Comparison of ENCODE assay signal across 27 mouse cellular contexts in the genomic region with DNA sequence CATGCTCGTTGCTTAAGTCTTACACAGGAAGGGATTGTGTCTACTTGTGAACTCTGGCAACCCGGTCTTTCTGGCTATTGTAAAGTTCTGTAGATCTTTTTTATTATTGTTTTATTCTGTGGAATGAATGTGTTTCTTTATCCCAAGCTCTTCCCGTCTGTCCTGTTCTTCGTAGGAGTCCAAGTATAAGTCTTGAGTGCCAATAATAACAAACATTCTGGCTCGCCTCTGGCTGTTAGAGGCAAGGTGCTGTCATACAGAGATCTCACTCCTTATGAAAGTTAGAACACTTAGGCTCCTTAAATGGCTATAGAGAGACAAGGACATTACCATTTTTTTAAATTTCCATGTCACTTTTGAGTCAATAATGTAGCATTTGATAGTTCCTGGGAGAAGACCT. TPM values are rescaled to one million over a fixed set of nuclear protein-coding genes. Genes with fewer than 3 reads are reported as not detected.
DNase-seq lines count a peak whose midpoint lies in the region; ATAC-seq and TF ChIP-seq lines count a peak whose summit lies in the region.
"Had no signal": no experiment of that assay in that cellular context is flagged by ENCODE, and none has a peak within 500 bp of the region (broad histone marks: within the 10 kb centered on the region; RNA-seq: fewer than 3 reads in every experiment).

No protein-coding gene starts in this region.

- peak; percentile 41; the same call in 1 of the 2 replicates for ATAC-seq in heart, embryonic 16.5 days (replicated peaks; ENCODE audit: extremely low read depth, insufficient read depth, low FRiP score)
- no peak for ATAC-seq in forebrain, embryonic 13.5 days
- ATAC-seq: activated CD4-positive, CD25-positive, alpha-beta regulatory T cell, adult 4 months; forebrain, embryonic 16.5 days; hindbrain, embryonic 16.5 days; intestine, embryonic 15.5 days had no signal

- 39% methylated on average over 5 of the region's 5 CpGs for WGBS in heart, adult 2 months
- WGBS in heart, embryonic 16.5 days = 51% methylated on average over 5 of the region's 5 CpGs
- WGBS in forebrain, embryonic 13.5 days = 84% methylated on average over 5 of the region's 5 CpGs

- TF ChIP-seq EP300 in heart, adult 2 months (IDR thresholded peaks at IDR 0.05; ENCODE audit: insufficient read depth, low read depth, low read length) = no peak

- H3K27ac ChIP-seq in heart, adult 2 months = no peak overlapping the region
- no peak overlapping the region for H3K27ac ChIP-seq in heart, embryonic 16.5 days (ENCODE audit: low read length)
- no peak overlapping the region for H3K27ac ChIP-seq in forebrain, embryonic 13.5 days
- H3K27ac ChIP-seq: embryonic facial prominence, embryonic 15.5 days; hindbrain, embryonic 10.5 days; intestine, embryonic 15.5 days; left cerebral cortex, adult 2 months; midbrain, embryonic 12.5 days had no signal

- H3K4me2 ChIP-seq in heart, embryonic 16.5 days (ENCODE audit: low read depth, low read length) = no peak overlapping the region
- no peak overlapping the region for H3K4me2 ChIP-seq in forebrain, embryonic 13.5 days
- H3K4me2 ChIP-seq: embryonic facial prominence, embryonic 15.5 days; intestine, embryonic 15.5 days; midbrain, embryonic 12.5 days had no signal

- TF ChIP-seq POLR2A in heart, adult 2 months (IDR thresholded peaks at IDR 0.05; ENCODE audit: insufficient read depth, low read depth, low read length) = no peak

- no peak for TF ChIP-seq CTCF in heart, adult 2 months (IDR thresholded peaks at IDR 0.05)

- H3K79me2 ChIP-seq in heart, adult 2 months (replicated peaks; ENCODE audit: control insufficient read depth, insufficient read depth, low read length) = no peaks in the 10 kb centered on the region

- H3K36me3 ChIP-seq in heart, adult 2 months (ENCODE audit: control insufficient read depth, insufficient read depth, low read length) = no peaks in the 10 kb centered on the region
- H3K36me3 ChIP-seq in heart, embryonic 16.5 days (ENCODE audit: control insufficient read depth, insufficient read depth) = no peaks in the 10 kb centered on the region
- no peaks in the 10 kb centered on the region for H3K36me3 ChIP-seq in forebrain, embryonic 13.5 days (ENCODE audit: poor library complexity, severe bottlenecking)
- H3K36me3 ChIP-seq: embryonic facial prominence, embryonic 15.5 days; hindbrain, embryonic 10.5 days; intestine, embryonic 15.5 days; midbrain, embryonic 12.5 days had no signal

- no peak overlapping the region for H3K4me3 ChIP-seq in heart, adult 2 months
- no peak overlapping the region for H3K4me3 ChIP-seq in heart, embryonic 16.5 days (ENCODE audit: low read length)
- no peak overlapping the region for H3K4me3 ChIP-seq in forebrain, embryonic 13.5 days
- H3K4me3 ChIP-seq: embryonic facial prominence, embryonic 15.5 days; hindbrain, embryonic 10.5 days; intestine, embryonic 15.5 days; left cerebral cortex, adult 2 months; midbrain, embryonic 12.5 days had no signal

- no peaks in the 10 kb centered on the region for H3K9me3 ChIP-seq in heart, embryonic 16.5 days (replicated peaks; ENCODE audit: control insufficient read depth, low read length)
- no peaks in the 10 kb centered on the region for H3K9me3 ChIP-seq in forebrain, embryonic 13.5 days (replicated peaks)
- H3K9me3 ChIP-seq: embryonic facial prominence, embryonic 15.5 days; hindbrain, embryonic 10.5 days; intestine, embryonic 15.5 days; midbrain, embryonic 12.5 days had no signal

- no peaks in the 10 kb centered on the region for H3K27me3 ChIP-seq in heart, adult 2 months (ENCODE audit: control insufficient read depth, insufficient read depth, low read length)
- no peaks in the 10 kb centered on the region for H3K27me3 ChIP-seq in heart, embryonic 16.5 days (ENCODE audit: control insufficient read depth, insufficient read depth, low read length)
- H3K27me3 ChIP-seq in forebrain, embryonic 13.5 days = no peaks in the 10 kb centered on the region
- H3K27me3 ChIP-seq: embryonic facial prominence, embryonic 15.5 days; intestine, embryonic 15.5 days; midbrain, embryonic 12.5 days had no signal

- intact Hi-C loops in heart, adult 2 months (cut with DNase I) = loop anchor here (5.0 kb wide), 1 partner anchor 101 kb away; no protein-coding TSS in a partner anchor

- no peak overlapping the region for H3K9ac ChIP-seq in heart, adult 2 months (ENCODE audit: low read depth, low read length)
- no peak overlapping the region for H3K9ac ChIP-seq in heart, embryonic 16.5 days (ENCODE audit: low read length)
- no peak overlapping the region for H3K9ac ChIP-seq in forebrain, embryonic 13.5 days
- H3K9ac ChIP-seq: embryonic facial prominence, embryonic 15.5 days; intestine, embryonic 15.5 days; midbrain, embryonic 12.5 days had no signal

- DNase-seq in heart, adult 18-20 months = peak; percentile 25 to 68
- no peak for DNase-seq in heart, adult 2 months
- peak; percentile 3 for DNase-seq in kidney, adult 9 months
- DNase-seq in kidney, adult 8-10 months = no peak
- peak; percentile 80 for DNase-seq in NIH3T3 (ENCODE audit: low read depth)
- no peak for DNase-seq in spleen, postnatal 4 days (ENCODE audit: low spot score in 2 of 2)
- DNase-seq: adrenal gland, postnatal 10 days; cerebellum, adult 2 months; cerebellum, postnatal 25 days; gastrocnemius, postnatal 25 days; kidney, postnatal 10 days; lung, postnatal 14 days; thymus, adult 18-20 months; thymus, postnatal 36 days had no signal

- no peaks in the 10 kb centered on the region; the same call in 1 of the 2 replicates for H3K4me1 ChIP-seq in heart, adult 2 months (ENCODE audit: control insufficient read depth, insufficient read depth, low read length)
- no peaks in the 10 kb centered on the region for H3K4me1 ChIP-seq in heart, embryonic 16.5 days (ENCODE audit: control insufficient read depth, insufficient read depth, low read length)
- H3K4me1 ChIP-seq in forebrain, embryonic 13.5 days = no peaks in the 10 kb centered on the region
- H3K4me1 ChIP-seq: hindbrain, embryonic 10.5 days; intestine, embryonic 15.5 days; midbrain, embryonic 12.5 days had no signal

RNA-seq across cellular contexts. Expression of gene Capns2, which starts 4.6 kb away (rescaled TPM):
- total RNA-seq in heart, adult 18-20 months (2021) = not detected
- total RNA-seq in heart, adult 2 months (2021) = not detected
- not detected in 2 replicates for polyA plus RNA-seq in heart, adult 2 months (2012; rRNA removed)
- 0.14 and 0.35 TPM in 2 replicates for polyA plus RNA-seq in heart, embryonic 16.5 days (2015; fragmentation: Nextera tagmentation; extraction: Ambion mirVana)
- polyA plus RNA-seq in forebrain, embryonic 13.5 days (2015; fragmentation: Nextera tagmentation; extraction: Ambion mirVana) = not detected in 2 replicates
- total RNA-seq: gastrocnemius, postnatal 25 days had no signal
- polyA plus RNA-seq: activated CD4-positive, CD25-positive, alpha-beta regulatory T cell, adult 4 months; C2C12; forebrain, embryonic 16.5 days; intestine, embryonic 15.5 days; liver, adult 2 months; liver, embryonic 16.5 days had no signal

RNA-seq across cellular contexts. Expression of gene Lpcat2, which starts 41.5 kb away (rescaled TPM):
- total RNA-seq in heart, adult 18-20 months (2021) = 1 to 10 TPM; 1.1 to 1.2 TPM
- total RNA-seq in heart, adult 2 months (2021) = 1 to 10 TPM in 1 of 2 experiments, under 1 TPM in 1; 0.89 to 1.4 TPM
- 0.72 and 1.1 TPM in 2 replicates for polyA plus RNA-seq in heart, adult 2 months (2012; rRNA removed)
- 4.9 and 5.6 TPM in 2 replicates for polyA plus RNA-seq in heart, embryonic 16.5 days (2015; fragmentation: Nextera tagmentation; extraction: Ambion mirVana)
- 4.1 and 4.6 TPM in 2 replicates for polyA plus RNA-seq in forebrain, embryonic 13.5 days (2015; fragmentation: Nextera tagmentation; extraction: Ambion mirVana)

Comparison
In these comparisons a context has a peak if more than half of its experiments do, and no peak if none do; other contexts are left out.
1. DNase-seq: peak in heart, adult 18-20 months (2 of 2), kidney, adult 9 months (single experiment) and NIH3T3 (single experiment); none in heart, adult 2 months (0 of 2), kidney, adult 8-10 months (0 of 2) and spleen, postnatal 4 days (0 of 2).